Mouse (Mus musculus): ENCODE results near the gene Tmem198b. TPM values are rescaled to one million over a fixed set of nuclear protein-coding genes. Genes with fewer than 3 reads are reported as not detected.

Tmem198b gene
- polyA plus RNA-seq, 1 experiment from 2014 or later: 22.1 TPM

- no peaks in the 10 kb centered on the region for H3K27me3 ChIP-seq (ENCODE audit: low read depth, poor library complexity, severe bottlenecking)
- no peak overlapping the region for H3K4me3 ChIP-seq
- peaks cover 7% of the 10 kb centered on the region for H3K4me1 ChIP-seq
- H3K27ac ChIP-seq (replicated peaks): no peak overlapping the region
- H3K36me3 ChIP-seq: no peaks in the 10 kb centered on the region
- no peak for DNase-seq (ENCODE audit: low spot score)
- H3K9me3 ChIP-seq (replicated peaks): no peaks in the 10 kb centered on the region
These were observed 12.1 kb downstream of the Tmem198b start for GRCm38 (mm10) chr10:128792041-128792440.

DNA sequence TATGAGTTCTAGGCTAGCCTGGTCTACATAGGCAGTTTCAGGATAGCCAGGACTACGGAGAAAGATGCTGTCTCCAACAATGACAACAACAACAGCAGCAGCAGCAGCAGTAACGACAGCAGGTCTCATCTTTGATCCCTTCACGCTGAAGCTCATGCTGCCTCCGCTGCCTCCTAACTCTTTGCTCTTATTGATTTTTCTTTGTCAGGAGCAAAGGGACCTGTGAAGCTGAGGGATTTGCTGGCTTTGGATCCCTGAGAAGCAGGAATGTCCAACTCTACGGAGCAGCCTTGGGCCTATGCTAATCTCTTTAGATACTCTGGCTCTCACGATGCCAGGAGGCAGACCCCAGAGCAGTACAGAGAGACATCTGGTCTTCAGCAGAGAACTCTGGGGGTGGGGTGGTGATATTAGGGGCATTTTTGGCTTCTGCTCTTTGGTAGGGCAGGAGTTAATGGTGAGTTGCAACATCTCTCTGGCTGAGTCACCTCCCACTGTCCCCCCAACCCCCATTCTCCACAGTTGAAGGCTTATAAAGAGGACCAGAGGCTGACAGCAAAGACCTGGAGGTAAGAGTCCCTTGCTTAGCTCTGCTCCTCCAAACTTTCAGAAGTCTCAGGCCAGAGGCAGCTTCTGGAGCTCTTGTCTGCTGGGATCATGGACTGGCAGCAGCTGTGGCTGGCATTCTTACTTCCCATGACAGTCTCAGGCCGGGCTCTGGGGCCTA is 13.6 kb downstream of the Tmem198b start, which contains the start of gene Mmp19:
Gene Mmp19, plus strand, starts transcription at position 513 of the 727 bp plus-strand sequence.
- no peak for DNase-seq (ENCODE audit: low spot score)
- H3K36me3 ChIP-seq: no peaks in the 10 kb centered on the region
- H3K9me3 ChIP-seq (replicated peaks): no peaks in the 10 kb centered on the region
- H3K27ac ChIP-seq (replicated peaks): no peak within 1 kb of the TSS
- no peak within 1 kb of the TSS for H3K4me3 ChIP-seq
- H3K4me1 ChIP-seq: peaks cover 7% of the 10 kb centered on the region
- H3K27me3 ChIP-seq (ENCODE audit: low read depth, poor library complexity, severe bottlenecking): no peaks in the 10 kb centered on the region
- 64% methylated on average over 7 of the region's 7 CpGs for WGBS

- no peaks in the 10 kb centered on the region for H3K36me3 ChIP-seq
- no peak for DNase-seq (ENCODE audit: low spot score)
- H3K9me3 ChIP-seq (replicated peaks): peaks cover 21% of the 10 kb centered on the region
- 97% methylated on average over 1 of the region's 1 CpGs for WGBS
- peaks cover 7% of the 10 kb centered on the region for H3K4me1 ChIP-seq
- H3K27me3 ChIP-seq (ENCODE audit: low read depth, poor library complexity, severe bottlenecking): no peaks in the 10 kb centered on the region
- no peak overlapping the region for H3K4me3 ChIP-seq
- no peak overlapping the region for H3K27ac ChIP-seq (replicated peaks)
These were observed 24.0 kb downstream of the Tmem198b start for GRCm38 (mm10) chr10:128780200-128780599.

DNA sequence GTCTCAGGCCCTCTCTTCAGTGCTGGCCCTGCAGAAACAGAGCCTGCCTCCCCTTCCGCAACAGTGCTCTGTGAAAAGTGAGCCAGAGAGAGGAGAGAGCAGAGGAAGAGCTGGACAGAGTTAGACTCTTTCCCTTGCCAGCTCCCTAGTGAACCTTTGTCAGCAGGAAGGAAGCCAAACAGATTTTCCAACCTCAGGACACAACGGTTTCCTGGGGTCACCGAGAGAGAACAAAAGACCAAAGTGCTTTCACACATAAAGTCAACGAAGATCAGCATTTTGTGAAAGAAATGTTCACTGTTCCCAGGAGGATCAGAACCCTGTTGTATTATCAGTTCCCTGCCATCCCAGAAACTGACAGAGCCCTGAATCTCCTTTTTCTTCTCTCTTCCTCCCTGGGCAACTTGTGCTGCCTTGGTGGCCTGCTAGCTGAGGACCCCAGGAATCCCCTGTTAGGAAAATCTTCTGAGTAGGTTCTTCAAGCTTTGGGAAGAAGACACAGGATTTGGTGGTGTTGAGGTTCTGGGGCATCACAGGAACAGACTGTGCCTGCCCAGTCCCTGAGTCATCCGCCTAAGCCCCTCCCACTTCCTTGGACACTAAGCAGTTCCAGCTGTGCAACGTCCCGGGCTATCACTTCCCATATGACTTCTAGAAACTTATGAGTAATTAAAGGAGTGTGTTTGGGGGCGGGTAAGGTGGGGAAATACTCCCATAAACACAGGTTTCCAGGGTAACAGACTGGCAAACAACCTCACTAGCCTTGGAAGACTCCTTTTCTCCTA is 25.0 kb downstream of the Tmem198b start:
- Histone ChIP-seq H3K36me3 (no peaks in the 10 kb centered on the region), H3K4me3 (no peak overlapping the region), H3K9me3 (replicated peaks) (peaks cover 11% of the 10 kb centered on the region), H3K27ac (replicated peaks) (peak overlapping the region; percentile 61; the same call in 1 of the 2 replicates), H3K4me1 (peaks cover 7% of the 10 kb centered on the region), H3K27me3 (ENCODE audit: low read depth, poor library complexity, severe bottlenecking) (no peaks in the 10 kb centered on the region)
- WGBS: 45% methylated on average over 8 of the region's 8 CpGs
- peak; percentile 41 for DNase-seq (ENCODE audit: low spot score)

DNA sequence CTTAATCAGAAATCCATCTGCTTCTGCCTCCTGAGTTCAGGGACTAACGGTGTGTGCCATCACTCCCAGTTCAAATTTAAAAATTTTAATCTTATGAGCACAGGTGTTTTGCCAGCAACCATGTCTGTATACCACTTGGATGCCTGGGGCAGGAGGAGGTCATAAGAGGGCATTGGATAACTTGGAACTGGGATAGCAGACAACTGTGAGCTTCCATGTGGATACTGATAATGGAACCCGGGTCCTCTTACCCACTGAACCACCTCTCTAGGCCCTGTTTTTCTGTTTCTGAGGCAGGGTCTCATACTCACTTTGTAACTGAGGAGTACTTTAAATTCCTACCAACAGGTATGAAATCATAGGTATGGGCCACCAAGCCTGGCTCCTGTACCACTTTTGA is 25.7 kb downstream of the Tmem198b start:
- no peaks in the 10 kb centered on the region for H3K36me3 ChIP-seq
- H3K4me3 ChIP-seq: no peak overlapping the region
- no peaks in the 10 kb centered on the region for H3K27me3 ChIP-seq (ENCODE audit: low read depth, poor library complexity, severe bottlenecking)
- WGBS: 89% methylated on average over 2 of the region's 2 CpGs
- H3K4me1 ChIP-seq: peaks cover 7% of the 10 kb centered on the region
- peak overlapping the region; percentile 61; the same call in 1 of the 2 replicates for H3K27ac ChIP-seq (replicated peaks)
- no peak for DNase-seq (ENCODE audit: low spot score)
- peaks cover 4% of the 10 kb centered on the region for H3K9me3 ChIP-seq (replicated peaks)

DNA sequence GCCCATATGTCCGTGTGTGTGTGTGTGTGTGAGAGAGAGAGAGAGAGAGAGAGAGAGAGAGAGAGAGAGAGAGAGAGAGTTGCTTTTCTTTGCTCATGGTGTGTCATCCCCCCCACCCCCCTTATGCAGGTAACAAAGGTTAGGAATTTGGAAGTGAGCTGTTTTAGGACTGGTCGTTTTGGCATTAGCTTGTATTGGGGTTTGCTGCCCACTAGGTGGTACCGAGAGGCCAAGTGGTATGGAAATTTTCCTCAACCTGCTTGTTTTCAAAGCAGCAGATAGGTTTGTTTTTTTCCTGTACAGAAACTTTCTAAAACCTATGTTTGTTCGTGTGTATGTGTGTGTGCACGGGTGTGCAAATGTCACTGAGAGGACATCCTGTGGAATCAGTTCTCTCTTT is 30.5 kb downstream of the Tmem198b start:
- H3K36me3 ChIP-seq: no peaks in the 10 kb centered on the region
- no peaks in the 10 kb centered on the region for H3K27me3 ChIP-seq (ENCODE audit: low read depth, poor library complexity, severe bottlenecking)
- H3K4me3 ChIP-seq: no peak overlapping the region
- no peak overlapping the region for H3K27ac ChIP-seq (replicated peaks)
- H3K4me1 ChIP-seq: no peaks in the 10 kb centered on the region
- H3K9me3 ChIP-seq (replicated peaks): no peaks in the 10 kb centered on the region
- WGBS: 33% methylated on average over 5 of the region's 5 CpGs
- no peak for DNase-seq (ENCODE audit: low spot score)

DNA sequence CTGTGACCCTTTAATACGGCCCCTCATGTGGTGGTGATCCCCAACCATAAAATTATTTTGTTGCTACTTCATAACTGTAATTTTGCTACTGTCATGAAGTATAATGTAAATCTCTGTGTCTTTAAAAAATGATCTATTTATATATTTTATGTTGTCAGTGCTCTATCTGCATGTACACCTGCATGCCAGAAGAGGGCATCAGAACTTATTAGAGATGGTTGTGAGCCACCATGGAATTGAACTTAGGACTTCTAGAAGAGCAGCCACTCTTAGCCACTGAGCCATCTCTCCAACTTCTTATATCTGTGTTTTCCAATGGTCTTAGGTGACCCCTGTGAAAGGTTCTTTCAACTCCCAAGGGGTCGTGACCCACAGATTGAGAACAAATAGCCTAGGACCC is 31.3 kb downstream of the Tmem198b start:
- Histone ChIP-seq H3K4me3 (no peak overlapping the region), H3K4me1 (no peaks in the 10 kb centered on the region), H3K27ac (replicated peaks) (no peak overlapping the region), H3K36me3 (peaks cover 5% of the 10 kb centered on the region), H3K9me3 (replicated peaks) (no peaks in the 10 kb centered on the region), H3K27me3 (ENCODE audit: low read depth, poor library complexity, severe bottlenecking) (no peaks in the 10 kb centered on the region)
- DNase-seq (ENCODE audit: low spot score): no peak
- 80% methylated on average over 2 of the region's 2 CpGs for WGBS

Other genes starting within 250 kb of the Tmem198b start
- 231 and 262 TPM in 2 replicates for gene Pa2g4, start 238.4 kb downstream of the Tmem198b start, polyA plus RNA-seq (2016; fragmentation: Nextera tagmentation; extraction: Ambion mirVana)
- 0.72 and 1.4 TPM in 2 replicates for gene Erbb3, start 214.7 kb downstream of the Tmem198b start, polyA plus RNA-seq (2016; fragmentation: Nextera tagmentation; extraction: Ambion mirVana)
- gene Rps26, start 177.6 kb downstream of the Tmem198b start, polyA plus RNA-seq (2016; fragmentation: Nextera tagmentation; extraction: Ambion mirVana): 460 and 529 TPM in 2 replicates
- 2.8 and 3.6 TPM in 2 replicates for gene Ikzf4, start 158.4 kb downstream of the Tmem198b start, polyA plus RNA-seq (2016; fragmentation: Nextera tagmentation; extraction: Ambion mirVana)
- gene Suox, start 130.3 kb downstream of the Tmem198b start, polyA plus RNA-seq (2016; fragmentation: Nextera tagmentation; extraction: Ambion mirVana): 13.9 and 14.9 TPM in 2 replicates
- gene Rab5b, start 108.1 kb downstream of the Tmem198b start, polyA plus RNA-seq (2016; fragmentation: Nextera tagmentation; extraction: Ambion mirVana): 73.3 and 86.3 TPM in 2 replicates
- gene Pmel, start 100.2 kb downstream of the Tmem198b start, polyA plus RNA-seq (2016; fragmentation: Nextera tagmentation; extraction: Ambion mirVana): 3.9 and 6.7 TPM in 2 replicates
- gene Cdk2, start 99.3 kb downstream of the Tmem198b start, polyA plus RNA-seq (2016; fragmentation: Nextera tagmentation; extraction: Ambion mirVana): 107 and 110 TPM in 2 replicates
- 3.7 and 4.7 TPM in 2 replicates for gene Dgka, start 59.5 kb downstream of the Tmem198b start, polyA plus RNA-seq (2016; fragmentation: Nextera tagmentation; extraction: Ambion mirVana)
- gene Pym1, start 56.5 kb downstream of the Tmem198b start, polyA plus RNA-seq (2016; fragmentation: Nextera tagmentation; extraction: Ambion mirVana): 56.6 and 59.1 TPM in 2 replicates
- 0.44 and 0.66 TPM in 2 replicates for gene Mmp19, start 13.5 kb downstream of the Tmem198b start, polyA plus RNA-seq (2016; fragmentation: Nextera tagmentation; extraction: Ambion mirVana)
- 50.7 and 57.8 TPM in 2 replicates for gene Dnajc14, start 308 bp downstream of the Tmem198b start, polyA plus RNA-seq (2016; fragmentation: Nextera tagmentation; extraction: Ambion mirVana)
- gene Sarnp, start 13.0 kb upstream of the Tmem198b start, polyA plus RNA-seq (2016; fragmentation: Nextera tagmentation; extraction: Ambion mirVana): 260 and 264 TPM in 2 replicates
- 82.0 and 100 TPM in 2 replicates for gene Ormdl2, start 17.3 kb upstream of the Tmem198b start, polyA plus RNA-seq (2016; fragmentation: Nextera tagmentation; extraction: Ambion mirVana)
- gene Gdf11, start 87.3 kb upstream of the Tmem198b start, polyA plus RNA-seq (2016; fragmentation: Nextera tagmentation; extraction: Ambion mirVana): 9.5 and 10.5 TPM in 2 replicates
- 195 and 196 TPM in 2 replicates for gene Cd63, start 96.6 kb upstream of the Tmem198b start, polyA plus RNA-seq (2016; fragmentation: Nextera tagmentation; extraction: Ambion mirVana)
- 13.3 and 14.9 TPM in 2 replicates for gene Rdh5, start 118.5 kb upstream of the Tmem198b start, polyA plus RNA-seq (2016; fragmentation: Nextera tagmentation; extraction: Ambion mirVana)
- 216 and 236 TPM in 2 replicates for gene Bloc1s1, start 119.7 kb upstream of the Tmem198b start, polyA plus RNA-seq (2016; fragmentation: Nextera tagmentation; extraction: Ambion mirVana)
- gene Itga7, start 129.4 kb upstream of the Tmem198b start, polyA plus RNA-seq (2016; fragmentation: Nextera tagmentation; extraction: Ambion mirVana): 1.7 and 1.9 TPM in 2 replicates
- gene Mettl7b, start 156.6 kb upstream of the Tmem198b start, polyA plus RNA-seq (2016; fragmentation: Nextera tagmentation; extraction: Ambion mirVana): not detected in 2 replicates
- not detected in 2 replicates for gene Olfr9, start 185.1 kb upstream of the Tmem198b start, polyA plus RNA-seq (2016; fragmentation: Nextera tagmentation; extraction: Ambion mirVana)
- gene Olfr763, start 206.4 kb upstream of the Tmem198b start, polyA plus RNA-seq (2016; fragmentation: Nextera tagmentation; extraction: Ambion mirVana): not detected in 2 replicates
- not detected in 2 replicates for gene Olfr764-ps1, start 235.5 kb upstream of the Tmem198b start, polyA plus RNA-seq (2016; fragmentation: Nextera tagmentation; extraction: Ambion mirVana)
- gene Olfr765, start 245.6 kb upstream of the Tmem198b start, polyA plus RNA-seq (2016; fragmentation: Nextera tagmentation; extraction: Ambion mirVana): not detected in 2 replicates